Mouse (Mus musculus) cerebral cortex, adult 2 months (tissue): ENCODE results near the gene Dynll2.

Experiments used
- WGBS: fragments of 180-500 bp; shearing (Covaris S2); methylation state at CpG from one replicate; pipeline ENCODE4 v1.1.7; 2018; 5-methylcytosine and 5-hydroxymethylcytosine counted together

Gene Dynll2

DNA sequence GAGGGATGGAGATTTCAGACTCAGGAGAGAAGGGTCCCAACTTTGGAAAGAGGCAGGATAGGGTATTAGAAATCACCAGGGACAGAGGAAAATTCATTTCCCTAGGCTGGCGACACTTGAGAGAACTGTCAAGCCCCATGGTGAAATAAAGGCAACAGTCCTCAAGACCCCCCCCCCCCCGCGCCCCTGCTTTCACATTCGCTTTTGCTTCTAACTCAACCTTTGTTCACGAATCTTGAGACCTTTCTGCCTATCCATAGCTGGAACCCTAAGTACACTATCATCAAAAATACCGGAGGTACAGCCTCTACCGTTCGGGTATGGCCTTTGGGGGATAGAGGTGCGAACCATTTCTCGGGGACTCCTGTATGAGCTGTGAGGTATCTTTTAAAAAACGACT, 528 bp upstream of the Dynll2 start:
- 66% methylated on average over 11 of the region's 11 CpGs for WGBS

DNA sequence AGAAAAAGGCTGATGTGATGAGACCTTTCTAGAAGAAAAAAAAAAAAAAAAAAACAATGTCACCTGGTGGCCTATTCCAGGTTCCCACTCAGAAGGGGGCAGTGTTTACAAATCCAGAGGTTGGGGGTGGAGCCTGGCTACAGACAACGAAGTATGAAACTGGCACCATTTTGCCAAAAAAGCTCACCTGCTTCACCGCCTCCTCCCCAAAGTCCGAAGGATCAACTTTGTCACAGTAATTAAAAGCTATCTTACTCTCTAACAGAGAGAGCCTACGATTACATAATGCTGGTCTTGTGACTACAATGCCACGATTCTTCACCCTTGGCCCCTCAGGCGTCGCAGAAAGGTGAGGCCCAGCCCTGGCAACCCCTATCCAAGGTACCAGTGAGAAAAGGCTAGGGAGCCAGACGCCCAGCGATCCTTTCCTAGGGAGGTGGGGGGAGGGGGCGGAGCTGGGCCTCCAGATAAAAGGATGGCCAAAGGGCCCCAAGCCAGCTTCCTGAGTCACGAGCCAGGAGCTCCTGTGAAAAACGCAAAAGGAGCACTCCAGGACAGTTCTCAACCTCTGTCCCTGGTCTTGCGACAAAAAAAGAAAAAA, 1.1 kb downstream of the Dynll2 start:
- WGBS: 3% methylated on average over 13 of the region's 13 CpGs

DNA sequence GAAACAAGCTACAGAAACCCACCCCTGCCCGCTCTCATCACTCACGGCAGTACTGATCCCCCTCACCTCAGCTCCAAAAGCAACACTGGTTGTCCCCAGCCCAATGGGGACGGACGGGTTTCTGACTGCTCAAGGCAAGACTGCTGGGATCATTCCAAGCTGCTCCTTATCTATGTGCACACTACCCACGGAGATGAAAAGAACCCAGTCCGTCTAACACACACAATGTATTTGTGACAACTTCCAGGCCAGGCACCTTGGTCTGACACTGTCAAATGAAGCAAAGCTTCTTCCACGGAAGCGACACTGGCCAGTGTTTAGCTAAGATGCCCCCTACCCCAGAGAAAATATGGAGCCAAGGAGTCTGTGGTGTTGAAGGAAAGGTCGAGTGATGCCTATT, 1.7 kb downstream of the Dynll2 start:
- WGBS: 19% methylated on average over 9 of the region's 9 CpGs

DNA sequence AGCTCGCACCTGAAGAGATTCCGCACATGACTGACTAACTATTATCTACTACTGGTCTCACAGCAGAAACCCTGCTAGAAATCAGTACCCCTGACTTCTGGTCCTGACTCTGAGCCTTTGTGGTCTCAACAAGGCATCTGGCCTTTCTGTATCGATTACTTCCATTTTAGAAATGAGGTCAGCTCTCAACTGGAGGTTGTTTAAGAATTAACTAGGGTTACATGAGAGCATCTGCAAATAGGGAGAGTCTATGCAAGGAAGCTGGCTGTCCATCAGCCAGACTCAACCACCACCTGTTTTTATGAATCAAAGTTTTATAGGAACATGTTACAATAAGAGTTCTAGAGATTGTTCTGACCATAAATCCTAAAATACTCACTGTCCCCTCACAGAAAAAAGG, 2.8 kb downstream of the Dynll2 start:
- WGBS: 46% methylated on average over 3 of the region's 3 CpGs

DNA sequence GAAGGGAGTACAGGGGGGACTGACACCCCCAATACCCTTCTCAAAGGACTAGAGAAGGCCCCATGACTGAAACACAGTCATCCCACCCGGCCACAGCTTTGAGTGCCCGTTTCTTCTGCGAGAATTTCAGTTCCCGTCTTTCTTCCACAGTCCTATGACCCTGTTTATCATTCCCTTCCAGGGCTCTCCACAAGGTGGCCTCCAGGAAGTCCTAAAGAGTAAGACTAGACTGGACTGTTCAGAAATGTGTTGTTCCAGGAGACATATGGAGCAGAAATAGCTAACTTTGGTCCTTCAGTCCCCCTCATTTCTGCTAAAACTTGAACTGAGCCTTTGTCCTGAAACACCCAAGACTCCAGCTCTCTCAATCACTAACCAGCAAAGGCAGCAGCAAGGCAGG, 8.4 kb downstream of the Dynll2 start:
- WGBS: 59% methylated on average over 4 of the region's 4 CpGs

DNA sequence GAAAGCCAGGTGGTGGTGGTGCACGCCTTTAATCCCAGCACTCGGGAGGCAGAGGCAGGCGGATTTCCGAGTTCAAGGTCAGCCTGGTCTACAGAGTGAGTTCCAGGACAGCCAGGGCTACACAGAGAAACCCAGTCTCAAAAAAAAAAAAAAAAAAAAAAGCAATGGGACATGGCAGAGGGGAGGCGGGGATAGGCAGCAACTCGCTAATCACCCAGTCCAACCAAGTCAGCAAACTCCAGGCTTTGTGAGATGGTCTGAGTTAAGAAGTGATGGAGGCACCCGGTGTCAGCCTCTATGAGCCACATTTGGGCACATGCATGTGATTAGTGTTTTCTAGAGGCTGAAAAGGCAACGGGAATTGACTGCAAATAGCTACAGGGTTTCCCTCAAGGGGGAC, 10.3 kb downstream of the Dynll2 start:
- 77% methylated on average over 8 of the region's 8 CpGs for WGBS

DNA sequence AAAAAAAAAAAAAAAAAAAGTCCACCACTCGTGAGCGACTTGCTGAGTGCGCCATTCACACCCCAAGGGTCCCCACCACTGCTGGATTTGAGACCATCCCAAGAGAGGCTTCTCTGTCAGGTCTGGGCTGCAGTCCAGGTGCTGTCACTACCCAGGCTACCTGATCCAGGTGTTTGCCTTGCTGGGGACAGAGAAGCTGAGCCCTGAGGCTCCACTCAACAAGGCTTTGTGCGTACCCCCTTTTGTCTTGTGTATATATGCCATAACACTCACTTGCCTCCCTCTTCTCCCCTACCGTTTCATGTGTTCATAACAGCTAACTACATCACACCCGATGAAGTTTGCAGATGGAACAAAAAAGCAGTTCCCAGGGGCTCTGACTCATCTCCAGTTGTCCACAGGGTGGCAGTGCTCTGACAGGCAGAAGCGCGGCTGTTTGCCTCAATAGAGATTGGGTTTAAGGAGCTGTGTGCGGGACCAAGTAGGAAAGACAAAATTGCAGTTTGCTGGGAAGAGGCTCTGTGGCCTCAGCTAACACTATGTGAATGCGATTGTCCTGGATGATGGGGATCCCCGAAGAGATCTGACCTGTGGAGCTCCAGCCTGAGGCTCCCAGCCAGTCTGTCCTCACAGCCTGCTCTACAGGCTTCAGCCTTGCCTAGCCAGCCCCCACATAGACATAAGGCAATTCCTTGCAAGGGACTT, 12.7 kb downstream of the Dynll2 start:
- WGBS: 8% methylated on average over 11 of the region's 11 CpGs

DNA sequence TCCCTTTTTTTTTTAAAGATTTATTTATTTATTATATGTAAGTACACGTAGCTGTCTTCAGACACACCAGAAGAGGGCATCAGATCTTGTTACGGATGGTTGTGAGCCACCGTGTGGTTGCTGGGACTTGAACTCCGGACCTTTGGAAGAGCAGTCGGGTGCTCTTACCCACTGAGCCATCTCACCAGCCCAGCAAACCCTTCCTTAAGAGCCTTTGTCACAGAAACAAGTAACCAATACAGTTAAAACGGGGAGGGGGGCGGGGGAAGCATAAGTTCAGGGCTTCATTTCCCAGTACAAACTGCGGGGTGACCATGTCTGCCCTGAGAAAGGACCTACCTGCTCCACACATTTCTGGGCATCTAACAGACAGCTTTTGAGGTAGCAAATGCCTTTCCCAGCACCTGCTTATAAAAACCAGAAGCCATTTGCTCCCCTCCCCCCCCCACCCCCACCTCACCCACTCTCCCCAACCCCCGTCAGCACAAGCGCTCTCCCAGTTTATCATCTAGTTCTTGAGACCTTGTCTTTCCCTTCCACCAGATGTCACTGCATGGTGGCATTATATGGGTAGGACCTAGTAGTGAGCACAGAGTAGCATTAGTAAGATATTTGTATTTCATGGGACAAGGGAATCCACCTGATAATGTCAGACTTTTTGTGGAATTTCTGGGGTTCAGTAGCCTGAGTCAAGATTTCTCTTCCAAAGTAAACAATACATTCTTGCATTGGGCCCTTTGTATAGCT, 13.6 kb downstream of the Dynll2 start:
- 44% methylated on average over 10 of the region's 10 CpGs for WGBS

DNA sequence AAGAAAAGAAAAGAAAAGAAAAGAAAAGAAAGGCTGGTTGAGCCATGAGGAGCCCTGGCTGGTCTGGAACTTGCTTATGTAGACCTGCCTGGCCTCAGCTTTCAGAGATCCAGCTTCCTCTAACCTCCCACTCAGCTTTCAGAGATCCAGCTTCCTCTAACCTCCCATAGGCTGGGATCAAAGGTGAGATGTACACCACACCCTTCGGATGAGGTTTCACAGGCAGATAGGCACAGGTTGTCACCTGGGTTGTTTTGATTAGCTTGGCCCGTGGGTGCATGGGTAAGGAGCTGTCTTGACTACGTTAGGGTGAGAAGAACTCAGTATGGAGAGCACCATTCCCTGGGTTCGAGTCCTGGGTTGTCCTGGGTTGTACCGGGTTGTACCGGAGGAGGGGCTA, 14.5 kb downstream of the Dynll2 start:
- WGBS: 85% methylated on average over 6 of the region's 6 CpGs

DNA sequence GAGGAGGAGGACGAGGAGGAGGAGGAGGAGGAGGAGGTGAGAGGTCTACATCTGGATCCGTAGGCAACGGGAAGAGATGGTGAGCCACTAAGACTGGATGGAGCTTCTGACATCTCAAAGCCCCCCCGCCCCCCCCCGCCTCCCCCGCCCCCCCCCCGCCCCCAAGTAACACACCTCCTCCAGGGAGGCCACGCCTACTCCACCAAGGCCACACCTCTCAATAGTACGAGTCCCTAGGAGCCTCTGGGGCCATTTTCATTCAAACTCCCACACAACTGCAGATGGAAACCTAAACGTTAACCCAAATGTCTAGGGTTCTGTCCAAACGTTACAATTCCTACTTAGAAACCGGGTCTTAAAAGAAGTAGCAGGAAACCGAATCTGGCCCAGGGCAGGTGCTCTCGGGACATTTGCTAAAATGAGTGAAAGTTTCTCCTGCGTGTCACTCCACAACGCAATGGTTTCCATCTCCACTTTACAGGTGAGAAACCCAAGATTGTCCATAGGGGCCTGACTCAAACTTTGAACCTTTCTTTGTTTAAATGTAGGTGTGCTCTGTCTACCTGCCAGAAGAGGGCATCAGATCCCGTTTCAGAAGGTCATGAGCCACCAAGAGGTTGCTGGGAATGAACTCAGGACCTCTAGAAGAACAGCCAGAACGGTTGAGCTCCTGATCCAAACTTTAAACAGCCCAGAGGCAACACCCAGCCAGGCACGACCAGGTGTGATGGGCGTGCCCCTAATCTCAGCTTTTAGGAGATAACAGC, 18.8 kb downstream of the Dynll2 start:
- WGBS: 24% methylated on average over 13 of the region's 20 CpGs

DNA sequence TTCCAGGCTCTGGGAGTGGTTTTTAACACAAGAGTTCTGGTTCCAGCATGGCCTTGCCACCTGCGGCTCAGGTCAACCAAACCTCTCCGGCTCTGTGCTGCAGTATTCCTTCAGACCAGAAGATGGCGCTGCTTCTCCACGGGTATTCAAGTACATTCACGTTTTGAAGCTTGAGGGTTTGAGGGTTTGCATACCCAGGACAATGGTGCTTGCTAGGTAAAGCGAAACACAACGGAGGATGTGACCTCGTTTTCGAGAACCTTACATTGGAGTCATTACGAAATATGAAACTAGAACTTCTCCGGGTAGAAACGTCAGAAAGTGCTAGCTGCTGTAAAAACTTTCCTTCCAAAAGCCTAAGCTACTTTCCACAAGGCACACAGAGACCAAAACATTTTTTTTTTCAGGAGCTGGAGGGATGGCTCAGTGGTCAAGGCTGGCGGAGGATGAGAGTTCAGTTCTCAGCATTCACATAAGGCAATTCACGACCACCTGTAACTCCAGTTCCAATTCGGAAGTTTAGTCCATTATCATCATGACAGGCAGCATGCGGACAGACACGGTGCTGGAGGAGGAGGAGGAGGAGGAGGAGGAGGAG, 19.5 kb downstream of the Dynll2 start:
- 2% methylated on average over 17 of the region's 17 CpGs for WGBS

DNA sequence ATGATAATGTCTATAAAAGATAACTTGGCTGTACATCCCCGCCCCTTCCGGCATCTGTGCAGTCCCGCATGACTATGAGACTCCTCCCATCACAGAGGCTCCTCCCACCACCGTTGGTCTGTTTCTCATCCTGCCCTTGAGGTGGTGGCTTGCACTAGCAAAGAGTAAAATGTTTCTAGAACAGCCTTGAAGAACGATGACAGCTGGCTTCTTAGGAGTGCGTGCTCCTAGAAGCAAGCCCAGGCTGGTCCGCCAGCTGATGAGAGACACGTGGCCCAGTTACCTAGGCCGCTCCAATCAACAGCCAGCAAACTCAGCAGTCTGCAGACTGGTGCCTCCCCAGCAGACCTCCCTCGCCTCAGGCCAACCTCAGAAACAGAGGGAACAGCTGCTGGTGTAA, 21.1 kb downstream of the Dynll2 start:
- 44% methylated on average over 10 of the region's 10 CpGs for WGBS

DNA sequence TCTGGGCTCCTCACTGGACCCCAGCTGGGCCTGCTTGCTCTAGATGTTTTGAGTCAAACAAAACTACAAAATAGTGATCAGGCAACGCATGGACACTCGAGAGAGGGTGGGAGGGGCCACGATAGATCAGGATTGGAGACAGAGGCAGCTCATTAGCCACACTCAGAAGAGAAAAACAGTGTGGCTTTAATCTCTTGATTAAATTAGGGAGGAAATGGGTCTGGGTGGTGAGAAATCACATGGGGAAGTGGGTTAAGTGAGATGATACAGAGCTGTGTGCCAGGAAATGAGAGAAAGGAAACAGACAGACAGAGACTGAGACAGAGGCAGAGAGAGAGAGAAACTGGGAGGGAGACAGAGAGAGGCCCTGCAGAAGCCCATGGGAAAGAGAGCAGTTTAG, 22.0 kb downstream of the Dynll2 start:
- WGBS: 56% methylated on average over 3 of the region's 3 CpGs

DNA sequence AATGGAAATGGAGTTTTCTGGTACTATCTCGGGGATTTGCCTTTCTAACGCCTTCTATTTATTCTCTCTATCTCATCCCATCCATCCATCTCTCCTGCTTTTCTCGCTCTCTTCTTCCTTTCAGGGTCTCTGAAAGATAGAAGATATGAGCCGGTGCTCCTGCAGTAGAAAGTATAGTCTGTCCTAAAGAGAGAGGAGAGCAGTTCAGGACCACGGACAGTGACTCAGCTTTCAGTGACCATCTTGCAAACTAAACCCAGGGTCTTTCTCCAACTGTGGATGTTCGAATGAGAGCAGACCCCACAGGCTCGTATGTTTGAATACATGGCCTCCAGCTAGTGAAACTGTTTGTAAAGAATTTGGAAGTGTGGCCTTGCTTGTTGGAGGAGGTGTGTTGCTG, 30.3 kb downstream of the Dynll2 start:
- WGBS: 61% methylated on average over 7 of the region's 7 CpGs

DNA sequence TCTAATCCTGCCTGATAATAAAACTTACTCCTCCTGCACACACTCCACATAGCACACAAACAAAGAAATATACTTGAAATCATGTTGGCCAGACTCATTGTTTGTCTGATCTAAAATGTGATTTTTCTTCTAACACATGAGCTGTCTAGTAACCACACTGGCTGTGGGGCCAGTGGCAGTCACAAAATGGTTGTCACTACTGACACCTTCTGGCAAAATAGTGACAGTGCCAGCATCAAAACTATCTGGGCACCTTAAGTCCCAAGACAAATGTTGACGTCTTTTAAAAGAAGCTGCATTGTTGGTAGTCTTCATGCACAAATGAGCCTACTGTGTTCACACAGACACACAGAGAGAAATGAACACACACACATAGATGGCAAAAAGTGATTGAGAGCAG, 32.2 kb downstream of the Dynll2 start:
- 4% methylated on average over 1 of the region's 1 CpGs for WGBS

DNA sequence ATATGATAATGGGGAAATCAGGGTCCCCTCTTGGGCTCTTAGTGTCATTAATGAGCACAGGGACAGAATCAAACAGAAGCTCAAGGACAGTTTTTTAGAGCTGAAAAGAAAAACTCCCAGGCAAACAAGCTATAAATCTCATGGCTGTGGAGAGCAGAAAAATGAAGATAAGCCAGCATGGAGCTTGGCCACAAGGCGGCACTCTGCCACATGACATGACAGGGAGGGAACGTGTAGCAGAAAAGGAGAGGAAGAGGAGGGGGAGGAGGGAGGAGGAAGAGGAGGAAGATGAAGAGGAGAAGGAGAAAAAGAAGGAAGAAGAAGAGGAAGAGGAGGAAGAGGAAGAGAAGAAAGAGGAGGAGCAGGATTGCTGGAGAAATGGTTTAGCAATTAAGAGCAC, 37.3 kb downstream of the Dynll2 start:
- WGBS: 5% methylated on average over 2 of the region's 2 CpGs

DNA sequence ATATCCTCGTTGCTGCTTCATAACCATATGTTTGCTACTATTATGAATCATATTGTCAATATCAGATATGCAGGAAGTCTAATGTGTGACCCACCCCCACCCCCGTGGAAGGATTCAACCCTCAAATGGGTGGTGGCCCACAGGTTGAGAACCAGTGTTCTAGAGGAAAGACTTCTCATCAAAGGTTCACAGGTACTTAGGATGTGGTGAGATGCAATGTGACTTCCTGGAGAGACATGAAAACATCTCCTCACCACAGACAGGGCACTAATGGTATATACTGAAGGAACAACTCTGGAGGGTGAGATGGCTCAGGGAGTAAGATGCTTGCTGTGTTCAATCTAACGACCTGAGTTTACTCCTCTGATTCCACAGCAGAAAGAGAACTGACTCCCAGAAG, 51.9 kb downstream of the Dynll2 start:
- 71% methylated on average over 3 of the region's 3 CpGs for WGBS

DNA sequence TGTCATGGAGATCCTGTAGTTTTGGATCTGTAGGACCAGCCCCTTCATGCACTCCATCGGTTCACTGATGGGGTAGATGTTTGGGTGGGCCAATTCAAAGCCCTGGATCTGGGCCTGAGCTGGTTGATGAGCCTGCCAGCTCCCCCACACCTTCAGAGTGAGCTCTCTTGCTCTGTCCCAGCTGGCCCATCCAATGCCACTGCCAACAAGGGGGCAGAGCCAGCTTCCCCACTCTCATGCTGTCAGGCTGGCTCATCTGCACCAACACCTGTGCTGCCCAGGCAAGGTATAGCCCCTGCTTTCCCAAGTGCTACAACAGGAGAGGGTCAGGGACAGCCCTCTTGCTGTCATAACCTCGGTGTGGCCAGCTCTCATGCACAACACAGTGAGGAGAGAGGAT, 53.6 kb downstream of the Dynll2 start:
- WGBS: 77% methylated on average over 2 of the region's 2 CpGs

DNA sequence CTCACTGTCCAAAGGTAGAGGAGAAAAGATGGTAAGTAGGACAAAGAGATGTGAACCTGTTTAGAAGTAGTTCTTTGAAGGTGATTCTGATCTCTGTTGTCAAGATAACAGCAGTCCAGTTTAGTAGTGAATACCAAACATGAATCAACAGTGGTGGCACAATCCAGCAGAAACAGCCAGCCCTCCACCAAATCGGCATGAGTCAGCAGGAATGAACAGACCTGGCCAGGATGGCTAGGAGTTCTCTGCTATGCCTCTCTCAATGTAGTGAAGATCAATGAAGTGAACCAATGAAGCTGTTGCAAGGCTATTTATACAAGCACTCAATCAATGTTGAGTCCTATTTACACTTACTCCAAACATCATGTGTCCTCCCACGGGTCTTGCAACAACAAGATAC, 57.0 kb downstream of the Dynll2 start:
- WGBS: 95% methylated on average over 2 of the region's 2 CpGs
